Mouse (Mus musculus): Measurements from ENCODE around the gene Ap5z1. TPM values are rescaled to one million over a fixed set of nuclear protein-coding genes. Genes with fewer than 3 reads are reported as not detected.

Ap5z1 gene
- polyA plus RNA-seq, 1 experiment from 2014 or later: 8.8 TPM

DNA sequence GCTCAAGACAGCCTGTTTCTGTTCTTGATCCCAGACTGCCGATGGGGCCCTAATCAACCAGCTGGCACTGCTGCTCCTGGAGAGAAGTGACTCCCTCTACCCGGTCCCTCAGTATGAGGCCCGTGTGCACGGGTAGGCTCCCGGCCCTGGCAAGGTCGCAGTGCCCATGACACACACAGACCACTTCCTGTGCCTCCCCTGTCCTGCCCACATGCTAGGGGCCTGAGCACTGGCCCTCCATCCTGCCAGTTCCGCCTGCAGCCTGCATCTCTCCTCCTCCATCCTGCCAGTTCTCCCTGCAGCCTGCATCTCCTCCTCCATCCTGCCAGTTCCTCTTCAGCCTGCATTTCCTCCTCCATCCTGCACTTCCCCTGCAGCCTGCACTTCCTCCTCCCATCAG is 11.9 kb downstream of the Ap5z1 start:
- Histone ChIP-seq H3K4me2 (no peak overlapping the region), H3K27me3 (no peaks in the 10 kb centered on the region), H3K4me1 (replicated peaks) (peaks cover 7% of the 10 kb centered on the region), H3K9ac (replicated peaks) (no peak overlapping the region), H3K4me3 (replicated peaks) (no peak overlapping the region), H3K9me3 (no peaks in the 10 kb centered on the region), H3K27ac (no peak overlapping the region), H3K36me3 (peaks cover 6% of the 10 kb centered on the region)
- 83% methylated on average over 7 of the region's 7 CpGs for WGBS
- no peak for ATAC-seq (ENCODE audit: insufficient number of reproducible peaks, insufficient read depth, low FRiP score, low TSS enrichment, low read depth)

- Histone ChIP-seq H3K4me2 (no peak overlapping the region), H3K4me3 (replicated peaks) (no peak overlapping the region), H3K27ac (no peak overlapping the region), H3K27me3 (no peaks in the 10 kb centered on the region), H3K36me3 (no peaks in the 10 kb centered on the region; the same call in none of the 2 replicates), H3K9ac (replicated peaks) (no peak overlapping the region), H3K9me3 (no peaks in the 10 kb centered on the region), H3K4me1 (replicated peaks) (peaks cover 7% of the 10 kb centered on the region)
- 86% methylated on average over 12 of the region's 12 CpGs for WGBS
- no peak for ATAC-seq (ENCODE audit: insufficient number of reproducible peaks, insufficient read depth, low FRiP score, low TSS enrichment, low read depth)
Observed at GRCm38 (mm10) chr5:142477346-142477745, 13.6 kb downstream of the Ap5z1 start.

GRCm38 (mm10) chr5:142477866-142478615 is 14.3 kb downstream of the Ap5z1 start:
- Histone ChIP-seq H3K4me2 (no peak overlapping the region), H3K27ac (no peak overlapping the region), H3K4me3 (replicated peaks) (no peak overlapping the region), H3K9ac (replicated peaks) (no peak overlapping the region), H3K9me3 (no peaks in the 10 kb centered on the region), H3K36me3 (no peaks in the 10 kb centered on the region; the same call in none of the 2 replicates), H3K4me1 (replicated peaks) (peaks cover 7% of the 10 kb centered on the region), H3K27me3 (no peaks in the 10 kb centered on the region)
- WGBS: 89% methylated on average over 5 of the region's 5 CpGs
- ATAC-seq (ENCODE audit: insufficient number of reproducible peaks, insufficient read depth, low FRiP score, low TSS enrichment, low read depth): no peak

DNA sequence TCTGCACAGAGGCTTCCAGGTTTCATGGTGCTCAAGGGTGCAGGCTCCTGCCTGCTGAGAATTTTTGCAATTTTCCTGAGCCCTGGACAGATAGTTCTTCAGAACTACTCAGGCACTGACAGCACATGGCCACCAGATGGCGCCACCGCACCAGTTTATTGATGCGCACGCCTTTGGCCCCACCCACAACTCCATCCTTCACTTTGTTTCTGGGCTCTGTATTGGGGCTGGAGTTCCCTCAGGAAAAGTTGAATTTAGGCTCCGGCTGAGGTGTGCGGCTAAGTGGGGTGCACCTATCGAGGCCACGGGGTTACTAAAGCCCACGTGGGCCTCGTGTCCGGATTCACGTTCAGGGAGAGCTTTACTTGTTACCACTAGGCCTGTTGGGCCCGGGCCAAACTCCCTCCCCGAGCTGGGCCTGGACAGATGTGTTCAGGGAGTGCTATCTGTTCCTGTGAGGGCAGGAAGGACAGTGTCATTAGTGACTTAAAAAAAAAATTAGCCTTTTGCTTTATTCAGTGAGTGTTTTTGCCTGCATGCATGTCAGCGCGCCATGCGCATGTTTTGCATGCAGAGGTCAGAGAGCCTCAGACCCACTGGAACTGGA is 15.2 kb downstream of the Ap5z1 start:
- peak; percentile 78; the same call in 1 of the 2 replicates for ATAC-seq (ENCODE audit: insufficient number of reproducible peaks, insufficient read depth, low FRiP score, low TSS enrichment, low read depth)
- H3K9ac ChIP-seq (replicated peaks): no peak overlapping the region
- H3K4me1 ChIP-seq (replicated peaks): peaks cover 7% of the 10 kb centered on the region
- peak overlapping the region; percentile 43 for H3K4me2 ChIP-seq
- 32% methylated on average over 17 of the region's 17 CpGs for WGBS
- no peak overlapping the region for H3K27ac ChIP-seq
- no peaks in the 10 kb centered on the region for H3K27me3 ChIP-seq
- H3K9me3 ChIP-seq: no peaks in the 10 kb centered on the region
- H3K4me3 ChIP-seq (replicated peaks): no peak overlapping the region
- no peaks in the 10 kb centered on the region; the same call in none of the 2 replicates for H3K36me3 ChIP-seq

- ATAC-seq (ENCODE audit: insufficient number of reproducible peaks, insufficient read depth, low FRiP score, low TSS enrichment, low read depth): no peak
- Histone ChIP-seq H3K27me3 (no peaks in the 10 kb centered on the region), H3K4me1 (replicated peaks) (peaks cover 12% of the 10 kb centered on the region), H3K36me3 (no peaks in the 10 kb centered on the region), H3K4me3 (replicated peaks) (no peak overlapping the region), H3K9ac (replicated peaks) (no peak overlapping the region), H3K9me3 (no peaks in the 10 kb centered on the region), H3K4me2 (no peak overlapping the region), H3K27ac (no peak overlapping the region)
- WGBS: 67% methylated on average over 2 of the region's 2 CpGs
Observed at GRCm38 (mm10) chr5:142482512-142482911, 18.8 kb downstream of the Ap5z1 start.

GRCm38 (mm10) chr5:142483581-142483980 is 19.8 kb downstream of the Ap5z1 start:
- H3K9ac ChIP-seq (replicated peaks): no peak overlapping the region
- H3K36me3 ChIP-seq: no peaks in the 10 kb centered on the region
- no peak for ATAC-seq (ENCODE audit: insufficient number of reproducible peaks, insufficient read depth, low FRiP score, low TSS enrichment, low read depth)
- H3K4me1 ChIP-seq (replicated peaks): peaks cover 12% of the 10 kb centered on the region
- no peak overlapping the region for H3K27ac ChIP-seq
- H3K4me2 ChIP-seq: no peak overlapping the region
- no peaks in the 10 kb centered on the region for H3K27me3 ChIP-seq
- no peak overlapping the region for H3K4me3 ChIP-seq (replicated peaks)
- 94% methylated on average over 5 of the region's 5 CpGs for WGBS
- H3K9me3 ChIP-seq: no peaks in the 10 kb centered on the region

- Histone ChIP-seq H3K27ac (no peak overlapping the region), H3K9me3 (no peaks in the 10 kb centered on the region), H3K4me2 (no peak overlapping the region), H3K9ac (replicated peaks) (no peak overlapping the region; the same call in 1 of the 2 replicates), H3K36me3 (no peaks in the 10 kb centered on the region), H3K4me3 (replicated peaks) (no peak overlapping the region), H3K4me1 (replicated peaks) (peaks cover 6% of the 10 kb centered on the region; the same call in 1 of the 2 replicates), H3K27me3 (no peaks in the 10 kb centered on the region)
- 51% methylated on average over 9 of the region's 9 CpGs for WGBS
- no peak for ATAC-seq (ENCODE audit: insufficient number of reproducible peaks, insufficient read depth, low FRiP score, low TSS enrichment, low read depth)
Observed at GRCm38 (mm10) chr5:142486654-142487053, 22.9 kb downstream of the Ap5z1 start.

DNA sequence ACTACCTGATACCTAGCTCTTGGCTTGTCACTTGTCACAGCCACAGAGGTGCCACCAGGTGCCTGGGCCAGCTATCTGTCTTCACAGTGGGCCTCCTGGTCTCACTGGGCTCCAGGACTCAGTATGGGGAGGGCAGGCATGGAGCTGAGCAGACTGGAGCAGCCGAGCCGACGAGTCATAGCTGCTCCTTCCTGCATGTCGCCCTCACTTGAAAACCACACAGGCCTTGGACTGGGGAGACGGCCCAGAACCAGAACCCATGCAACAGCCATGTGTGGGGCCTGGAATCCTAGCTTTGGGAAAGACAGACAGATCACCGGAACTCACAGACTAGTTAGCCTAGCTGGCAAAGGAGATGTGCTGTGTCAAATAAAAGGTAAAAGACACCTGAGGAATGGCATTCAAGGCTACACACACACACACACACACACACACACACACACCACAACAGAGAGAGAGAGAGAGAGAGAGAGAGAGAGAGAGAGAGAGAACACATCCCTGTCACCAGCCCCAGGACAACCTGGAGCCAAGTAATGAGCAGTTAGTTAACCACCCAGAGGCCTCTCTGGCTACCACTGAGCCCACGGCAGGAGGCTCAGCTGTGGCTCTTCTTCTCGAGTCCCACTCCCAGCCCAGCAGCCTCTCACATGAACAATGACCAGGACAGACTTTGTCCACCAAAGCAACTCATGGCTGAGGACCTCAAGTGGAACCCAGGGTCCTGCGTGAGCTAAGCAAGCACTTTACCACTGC is 26.4 kb downstream of the Ap5z1 start:
- H3K4me1 ChIP-seq (replicated peaks): peaks cover 11% of the 10 kb centered on the region
- ATAC-seq (ENCODE audit: insufficient number of reproducible peaks, insufficient read depth, low FRiP score, low TSS enrichment, low read depth): no peak
- WGBS: 73% methylated on average over 9 of the region's 9 CpGs
- no peak overlapping the region for H3K9ac ChIP-seq (replicated peaks)
- H3K4me3 ChIP-seq (replicated peaks): no peak overlapping the region
- no peaks in the 10 kb centered on the region for H3K9me3 ChIP-seq
- no peak overlapping the region for H3K27ac ChIP-seq
- H3K27me3 ChIP-seq: no peaks in the 10 kb centered on the region
- H3K36me3 ChIP-seq: no peaks in the 10 kb centered on the region
- H3K4me2 ChIP-seq: no peak overlapping the region

- 84% methylated on average over 3 of the region's 3 CpGs for WGBS
Observed at GRCm38 (mm10) chr5:142493307-142493706, 29.6 kb downstream of the Ap5z1 start.

GRCm38 (mm10) chr5:142495321-142496096 is 31.8 kb downstream of the Ap5z1 start:
- no peak overlapping the region for H3K9ac ChIP-seq (replicated peaks)
- no peak overlapping the region for H3K4me3 ChIP-seq (replicated peaks)
- no peaks in the 10 kb centered on the region for H3K27me3 ChIP-seq
- H3K4me1 ChIP-seq (replicated peaks): peaks cover 25% of the 10 kb centered on the region
- H3K4me2 ChIP-seq: no peak overlapping the region
- no peaks in the 10 kb centered on the region for H3K36me3 ChIP-seq
- ATAC-seq (ENCODE audit: insufficient number of reproducible peaks, insufficient read depth, low FRiP score, low TSS enrichment, low read depth): no peak
- H3K27ac ChIP-seq: 0 out of 2 replicates have a peak overlapping the region, but pooled peaks have one; percentile 17
- whole genome bisulfite sequencing: 48% methylated on average over 14 of the region's 14 CpGs
- H3K9me3 ChIP-seq: no peaks in the 10 kb centered on the region

More at GRCm38 (mm10) chr5:142493307-142493706, 29.6 kb downstream of the Ap5z1 start:
- H3K27ac ChIP-seq: no peak overlapping the region
- no peaks in the 10 kb centered on the region for H3K9me3 ChIP-seq
- no peaks in the 10 kb centered on the region for H3K27me3 ChIP-seq
- ATAC-seq (ENCODE audit: insufficient number of reproducible peaks, insufficient read depth, low FRiP score, low TSS enrichment, low read depth): no peak
- no peak overlapping the region for H3K9ac ChIP-seq (replicated peaks)
- peaks cover 15% of the 10 kb centered on the region for H3K4me1 ChIP-seq (replicated peaks)
- no peak overlapping the region for H3K4me3 ChIP-seq (replicated peaks)
- no peak overlapping the region for H3K4me2 ChIP-seq
- H3K36me3 ChIP-seq: no peaks in the 10 kb centered on the region
